Mouse (Mus musculus) adrenal gland, postnatal 36 days (tissue): ENCODE measurements around the gene Alpi. TPM values are rescaled to one million over a fixed set of nuclear protein-coding genes. Genes with fewer than 3 reads are reported as not detected.

Experiments used
- DNase-seq, 2 experiments: peaks; one replicate each; pipeline ENCODE4 v3.0.0; 2021; ENCODE audit warnings: mixed read lengths in 1 of 2
- total RNA-seq, 2 experiments: library from RNA; stranded (reverse); gene quantifications; 2 replicates each; pipeline ENCODE4 v1.2.3; 2021

The Alpi gene
- total RNA-seq, 2 experiments from 2014 or later: not detected

DNA sequence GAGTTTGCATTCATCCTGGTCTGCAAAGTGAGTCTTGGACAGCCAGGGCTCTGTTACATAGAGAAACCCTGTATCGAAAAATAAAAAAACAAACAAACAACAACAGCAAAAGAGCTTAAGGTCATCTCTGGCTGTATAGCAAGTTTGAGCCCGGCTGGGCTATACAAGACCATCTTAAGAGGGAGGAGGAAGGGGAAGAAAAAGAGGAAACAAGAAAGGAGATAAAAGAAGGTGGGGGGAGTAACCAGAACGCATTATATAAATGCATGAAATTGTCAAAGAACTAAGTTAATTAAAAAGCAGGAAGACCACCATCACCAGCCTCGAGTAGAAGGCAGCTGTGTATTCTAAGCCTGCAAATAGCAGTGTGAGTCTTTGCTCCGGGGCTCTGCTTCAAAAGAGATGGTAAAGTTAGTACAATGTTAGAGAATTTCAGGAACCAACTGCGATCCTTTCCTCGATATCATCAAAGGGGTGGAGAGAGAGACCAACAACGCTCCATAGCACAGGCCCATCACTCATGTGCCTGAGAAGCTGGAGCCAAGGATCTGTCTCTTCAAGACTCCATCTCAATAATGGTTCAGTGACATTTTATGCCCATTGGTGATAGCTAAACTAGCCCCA lies 42.3 kb downstream of the Alpi start:
- no peak for DNase-seq

DNA sequence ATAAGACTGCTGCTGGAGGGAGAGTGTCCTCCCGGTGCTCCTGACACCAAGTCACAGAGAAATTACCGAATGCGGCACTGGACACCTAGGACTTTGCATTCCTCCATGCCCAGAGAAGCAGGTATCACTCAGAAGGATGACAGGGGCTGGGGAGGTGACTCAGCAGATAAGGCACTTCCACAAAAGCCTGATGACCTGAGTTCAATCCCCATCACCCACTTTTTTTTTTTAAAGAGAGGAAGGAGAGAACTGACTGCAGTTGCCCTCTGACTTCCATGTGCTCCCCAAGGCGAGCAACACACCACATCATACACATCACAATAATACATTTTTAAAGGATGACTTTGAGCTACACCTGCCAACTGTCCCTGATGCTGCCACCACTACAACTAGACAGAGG lies 44.3 kb downstream of the Alpi start:
- no peak for DNase-seq

DNA sequence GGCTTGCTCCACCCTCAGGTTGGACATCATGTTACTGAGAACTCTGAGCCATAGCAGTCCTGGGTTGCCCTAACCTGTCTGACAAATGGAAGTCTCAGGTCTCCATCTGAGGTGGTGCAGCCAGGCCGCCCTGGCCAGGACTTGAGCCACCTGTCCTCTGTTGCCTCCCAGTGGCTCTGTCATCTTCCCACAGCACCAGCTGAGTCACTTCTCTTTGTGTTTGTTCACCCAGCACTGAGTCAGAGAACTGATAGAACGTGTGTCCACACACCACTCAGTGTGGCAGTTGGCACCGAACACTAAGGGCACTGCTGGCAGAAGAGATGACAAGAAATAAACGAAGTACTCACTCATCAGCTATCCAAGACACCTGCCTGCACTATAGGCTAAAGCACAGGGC lies 50.0 kb downstream of the Alpi start:
- DNase-seq: peak; percentile 22 to 47

DNA sequence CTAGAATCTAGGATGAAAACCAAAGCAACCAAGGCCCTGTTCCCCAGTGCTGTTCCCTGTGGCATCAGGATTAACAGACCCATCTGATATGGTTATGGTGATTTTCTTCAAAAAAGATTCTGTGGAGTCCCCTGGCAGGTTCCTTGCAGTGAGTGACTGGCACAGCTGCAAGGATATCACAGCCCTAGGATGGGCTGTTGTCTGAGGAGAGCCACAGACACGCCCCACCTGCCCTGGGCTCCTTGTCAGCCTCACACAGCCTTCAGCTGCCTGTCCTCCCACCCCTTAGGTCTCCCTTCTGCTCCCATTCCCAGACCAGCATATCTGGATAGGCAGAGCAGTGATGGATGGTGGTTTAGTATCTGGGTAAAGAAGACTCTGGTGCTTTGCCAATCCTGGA lies 50.7 kb downstream of the Alpi start:
- DNase-seq: no peak

DNA sequence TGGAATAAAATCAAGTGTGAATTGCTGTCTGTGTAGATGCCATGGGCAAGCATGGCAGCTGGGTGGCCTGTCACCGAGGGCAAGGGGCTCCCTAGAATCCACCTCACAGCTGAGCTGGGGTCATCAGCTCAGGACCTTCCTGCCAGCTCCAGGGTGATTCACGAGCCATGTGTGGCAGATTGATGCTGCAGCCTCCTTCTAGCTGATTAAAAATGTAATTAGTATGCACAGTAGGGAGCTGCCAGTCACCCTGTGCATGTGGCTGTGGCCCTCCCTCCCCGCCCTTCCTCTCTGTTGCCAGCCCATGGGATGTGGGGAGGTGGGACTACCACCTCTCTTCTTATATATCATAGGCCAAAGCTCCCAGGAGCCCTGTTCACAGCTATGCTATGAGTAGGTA lies 51.3 kb downstream of the Alpi start:
- no peak for DNase-seq

Other genes starting within 250 kb of the Alpi start
- gene Alppl2, start 11.7 kb downstream of the Alpi start, total RNA-seq: not detected
- not detected for gene Akp3, start 23.4 kb upstream of the Alpi start, total RNA-seq
- 1 to 10 TPM in 1 of 2 experiments, under 1 TPM in 1; 0.30 to 1.2 TPM for gene Ecel1, start 54.9 kb upstream of the Alpi start, total RNA-seq
- gene Prss56, start 81.7 kb upstream of the Alpi start, total RNA-seq: not detected
- gene Chrnd, start 89.0 kb upstream of the Alpi start, total RNA-seq: not detected
- gene Chrng, start 103.1 kb upstream of the Alpi start, total RNA-seq: not detected
- 10 to 100 TPM; 86.8 to 90.0 TPM for gene Eif4e2, start 112.3 kb upstream of the Alpi start, total RNA-seq
- gene Efhd1, start 162.8 kb upstream of the Alpi start, total RNA-seq: 100 to 1,000 TPM; 317 to 479 TPM
- gene Gigyf2, start 225.4 kb upstream of the Alpi start, total RNA-seq: 10 to 100 TPM; 88.7 to 92.7 TPM